Mouse (Mus musculus) C2C12 (cell line): Measurements from ENCODE around the gene Ephb3. TPM values are rescaled to one million over a fixed set of nuclear protein-coding genes. Genes with fewer than 3 reads are reported as not detected.

Experiments
- H3K27me3 ChIP-seq: one replicate; pipeline ENCODE4 v1.6.1; 2011; ENCODE audit not compliant: control insufficient read depth, insufficient read depth, insufficient read length
- H3K36me3 ChIP-seq: one replicate; pipeline ENCODE4 v1.6.1; 2011; ENCODE audit not compliant: control insufficient read depth, insufficient read depth
- H3K4me3 ChIP-seq: one replicate; pipeline ENCODE4 v1.5.1; 2011; ENCODE audit warnings: mild to moderate bottlenecking, control low read depth; ENCODE audit not compliant: poor library complexity, insufficient read depth, severe bottlenecking
- H3K79me2 ChIP-seq: one replicate; pipeline ENCODE4 v1.6.1; 2011; ENCODE audit not compliant: control insufficient read depth, insufficient read depth
- H3K79me3 ChIP-seq: one replicate; pipeline ENCODE4 v1.6.1; 2011; ENCODE audit warnings: low read depth, control low read depth
- H3ac ChIP-seq: one replicate; pipeline ENCODE3; 2011; ENCODE audit warnings: low read depth; ENCODE audit not compliant: control insufficient read depth, insufficient read length
- CEBPB ChIP-seq: IDR thresholded peaks from one replicate; pipeline ENCODE4 v1.6.1; 2011; ENCODE audit warnings: low read depth, mild to moderate bottlenecking, control low read depth, moderate library complexity
- CTCF ChIP-seq: IDR thresholded peaks from one replicate; pipeline ENCODE4 v1.5.1; 2011; ENCODE audit not compliant: control insufficient read depth, insufficient read depth, insufficient read length
- FOSL1 ChIP-seq: IDR thresholded peaks from one replicate; pipeline ENCODE4 v1.8.0; 2011; ENCODE audit warnings: mild to moderate bottlenecking, low read length; ENCODE audit not compliant: poor library complexity, insufficient read depth, severe bottlenecking
- MAX ChIP-seq: IDR thresholded peaks from one replicate; pipeline ENCODE4 v1.6.1; 2011; ENCODE audit warnings: mild to moderate bottlenecking, control low read depth
- MYOD1 ChIP-seq: IDR thresholded peaks from one replicate; pipeline ENCODE4 v1.6.1; 2011; ENCODE audit warnings: low read depth; ENCODE audit not compliant: control insufficient read depth, insufficient read length
- MYOG ChIP-seq: IDR thresholded peaks from one replicate; pipeline ENCODE4 v1.6.1; 2011; ENCODE audit not compliant: control insufficient read depth, insufficient read length; ENCODE audit errors: extremely low read depth
- USF1 ChIP-seq: IDR thresholded peaks from one replicate; pipeline ENCODE4 v1.6.1; 2011; ENCODE audit warnings: low read depth, mild to moderate bottlenecking, control low read depth, moderate library complexity
- polyA plus RNA-seq: library from polyadenylated mRNA; unstranded; fragments of >200 nt; fragmentation: generic; extraction: Trizol; gene quantifications from one replicate; pipeline ENCODE4 v1.2.1, GENCODE M21; 2012; ENCODE audit warnings: missing spikeins

Gene Ephb3
- polyA plus RNA-seq, 1 experiment, result 5.0 TPM

DNA sequence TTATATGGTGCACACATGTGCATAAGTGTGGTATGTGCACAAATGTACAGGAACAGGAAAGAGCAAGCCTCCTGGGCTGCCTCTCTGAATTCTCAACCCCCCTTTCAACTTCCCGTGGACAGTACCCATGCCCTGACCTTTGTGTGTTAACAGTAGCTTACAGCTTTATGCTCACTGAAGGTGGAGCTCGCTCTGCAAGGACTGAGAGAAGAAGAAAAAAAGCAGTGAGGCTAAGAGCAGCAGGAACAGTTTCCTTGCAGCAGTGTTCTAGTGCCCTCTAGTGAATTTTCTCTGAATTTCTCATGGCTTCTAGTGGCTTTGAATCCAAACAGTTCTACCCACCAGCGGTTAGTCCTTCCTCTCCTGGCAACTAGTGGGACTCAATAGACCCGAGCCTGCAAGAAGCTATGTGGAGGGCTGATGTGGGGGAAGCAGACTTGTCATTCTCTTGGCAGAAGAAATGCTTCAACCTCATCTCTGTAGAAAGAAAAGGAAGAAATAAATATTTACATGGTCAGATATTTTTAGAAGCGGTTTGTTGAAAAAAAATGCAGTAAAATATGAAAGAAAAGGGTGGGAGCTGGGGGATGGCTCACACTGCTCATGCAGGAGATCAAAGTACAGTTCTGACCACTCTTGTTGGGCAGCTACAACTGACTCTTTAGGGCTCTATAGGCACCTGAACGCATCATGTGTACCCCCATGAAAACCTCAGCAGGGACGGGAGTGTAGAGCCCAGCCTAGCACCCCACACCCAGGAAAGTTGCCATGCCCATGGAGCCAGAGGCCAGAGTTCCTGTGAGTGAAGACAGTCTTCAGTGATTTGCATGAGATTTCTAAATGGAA, 11.8 kb upstream of the Ephb3 start:
- H3K4me3 ChIP-seq, result no peak overlapping the region
- H3ac ChIP-seq, result no peak overlapping the region
- no peaks in the 10 kb centered on the region for H3K79me2 ChIP-seq
- H3K79me3 ChIP-seq, result no peaks in the 10 kb centered on the region
- no peaks in the 10 kb centered on the region for H3K36me3 ChIP-seq
- TF ChIP-seq USF1 (no peak), CTCF (peak; percentile 12), MYOG (no peak), FOSL1 (no peak)
- H3K27me3 ChIP-seq, result peaks cover 16% of the 10 kb centered on the region

DNA sequence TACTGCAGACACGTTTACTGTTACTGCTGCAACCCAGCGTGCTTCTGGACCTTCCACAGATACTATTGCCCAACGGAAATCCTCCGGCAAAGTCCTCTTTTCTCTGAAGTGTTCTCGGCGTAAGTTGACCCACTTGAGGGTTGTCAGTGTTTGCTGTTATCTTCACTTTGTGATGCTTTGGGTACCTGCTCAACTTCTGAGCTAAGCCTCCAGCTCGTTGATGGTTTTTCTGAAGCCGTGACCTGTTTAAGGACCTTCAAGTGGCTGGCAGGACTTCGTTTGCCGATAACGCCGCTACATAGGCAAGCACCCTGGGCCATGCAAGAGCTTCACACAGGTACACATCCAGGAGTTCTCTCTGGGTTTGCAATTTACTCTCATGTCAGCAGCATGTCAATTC, 10.4 kb upstream of the Ephb3 start:
- H3K36me3 ChIP-seq, result no peaks in the 10 kb centered on the region
- no peaks in the 10 kb centered on the region for H3K79me2 ChIP-seq
- H3ac ChIP-seq, result no peak overlapping the region
- no peak for TF ChIP-seq USF1
- TF ChIP-seq CTCF, result no peak
- no peak for TF ChIP-seq MYOD1
- TF ChIP-seq FOSL1, result no peak
- TF ChIP-seq MYOG, result no peak
- TF ChIP-seq MAX, result no peak
- TF ChIP-seq CEBPB, result no peak
- H3K79me3 ChIP-seq, result no peaks in the 10 kb centered on the region
- peaks cover 23% of the 10 kb centered on the region for H3K27me3 ChIP-seq
- no peak overlapping the region for H3K4me3 ChIP-seq

DNA sequence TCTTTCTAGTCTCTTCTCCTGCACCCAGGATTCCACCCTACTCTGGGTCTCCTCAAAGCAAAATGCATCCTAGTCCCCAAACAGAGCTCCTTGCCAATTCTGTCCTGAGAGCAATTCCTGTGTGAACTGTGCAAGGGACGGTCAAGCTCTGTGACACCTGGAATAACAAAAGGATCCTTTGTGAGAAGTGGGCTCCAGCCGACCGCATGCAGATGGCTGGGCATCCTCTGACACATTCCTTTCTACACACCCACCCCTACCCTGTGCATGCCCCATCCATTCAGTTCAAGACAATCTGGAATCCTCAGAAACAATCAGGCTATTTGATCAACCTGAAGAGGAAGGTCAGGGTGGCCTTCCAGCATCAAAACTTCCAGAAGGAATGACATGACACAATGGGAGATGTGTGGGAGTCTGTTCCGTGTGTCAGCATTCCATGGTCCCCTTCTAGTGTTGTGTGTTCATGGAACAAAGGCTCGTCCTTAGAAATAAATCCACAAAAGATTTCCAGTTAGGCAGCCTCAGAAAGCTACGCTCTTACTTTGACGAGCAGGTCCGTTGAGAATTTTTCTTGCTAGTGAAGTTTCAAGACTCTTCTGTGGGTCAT, 9.2 kb upstream of the Ephb3 start:
- Histone ChIP-seq H3K79me3 (no peaks in the 10 kb centered on the region), H3K36me3 (no peaks in the 10 kb centered on the region), H3K79me2 (no peaks in the 10 kb centered on the region), H3ac (no peak overlapping the region), H3K27me3 (peaks cover 23% of the 10 kb centered on the region), H3K4me3 (no peak overlapping the region)
- TF ChIP-seq CEBPB, result no peak
- no peak for TF ChIP-seq MYOD1
- no peak for TF ChIP-seq MAX
- TF ChIP-seq FOSL1, result no peak
- no peak for TF ChIP-seq MYOG

DNA sequence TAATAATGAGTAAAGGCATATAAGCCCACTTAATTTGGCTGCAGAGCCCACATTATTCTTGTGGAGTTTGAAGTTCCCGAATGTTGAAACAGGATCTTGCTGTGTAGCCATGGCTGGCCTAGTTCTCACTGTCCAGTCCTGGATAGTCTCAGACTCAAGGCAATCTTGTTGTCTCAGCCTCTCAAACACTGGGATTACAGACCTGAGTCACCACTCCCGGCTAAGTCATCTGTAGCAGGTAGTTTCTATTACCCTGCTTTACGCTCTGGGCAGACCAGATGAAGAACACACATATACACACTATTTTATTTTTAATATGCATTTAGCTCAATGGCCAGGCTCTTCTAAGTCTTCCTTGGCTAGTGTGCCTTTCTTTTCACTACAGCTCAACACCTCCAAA, 8.0 kb upstream of the Ephb3 start:
- no peaks in the 10 kb centered on the region for H3K79me3 ChIP-seq
- TF ChIP-seq MYOG (no peak), CTCF (no peak), MAX (no peak), FOSL1 (no peak), MYOD1 (no peak), CEBPB (no peak), USF1 (no peak)
- no peak overlapping the region for H3K4me3 ChIP-seq
- H3K79me2 ChIP-seq, result no peaks in the 10 kb centered on the region
- H3K36me3 ChIP-seq, result no peaks in the 10 kb centered on the region
- H3ac ChIP-seq, result no peak overlapping the region
- H3K27me3 ChIP-seq, result peaks cover 19% of the 10 kb centered on the region

DNA sequence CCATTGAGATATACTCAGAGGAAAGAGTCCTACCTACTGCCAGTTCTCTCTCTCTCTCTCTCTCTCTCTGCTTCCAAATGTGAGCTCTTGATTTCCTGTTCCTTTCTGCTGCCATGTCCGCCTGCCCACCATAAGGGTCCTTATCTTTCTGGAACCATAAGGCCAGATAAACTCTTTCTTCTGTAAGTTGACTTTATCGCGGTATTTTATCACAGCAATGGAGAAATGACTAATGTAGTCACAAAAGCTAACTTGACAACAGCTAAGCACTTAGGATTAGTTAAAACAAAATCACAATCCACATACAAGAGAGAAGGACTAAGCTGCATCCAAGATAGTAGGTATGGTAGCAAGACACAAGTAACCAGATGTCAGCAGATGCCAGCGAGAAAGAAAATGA, 7.0 kb upstream of the Ephb3 start:
- Histone ChIP-seq H3K36me3 (no peaks in the 10 kb centered on the region), H3K27me3 (peaks cover 22% of the 10 kb centered on the region), H3K4me3 (no peak overlapping the region), H3K79me3 (no peaks in the 10 kb centered on the region), H3ac (no peak overlapping the region), H3K79me2 (no peaks in the 10 kb centered on the region)
- TF ChIP-seq CEBPB (no peak), USF1 (no peak), MYOG (no peak), CTCF (no peak), MAX (no peak), MYOD1 (no peak), FOSL1 (no peak)
